Mouse (Mus musculus): ENCODE data around the gene Lgals3.

Gene Lgals3

DNA sequence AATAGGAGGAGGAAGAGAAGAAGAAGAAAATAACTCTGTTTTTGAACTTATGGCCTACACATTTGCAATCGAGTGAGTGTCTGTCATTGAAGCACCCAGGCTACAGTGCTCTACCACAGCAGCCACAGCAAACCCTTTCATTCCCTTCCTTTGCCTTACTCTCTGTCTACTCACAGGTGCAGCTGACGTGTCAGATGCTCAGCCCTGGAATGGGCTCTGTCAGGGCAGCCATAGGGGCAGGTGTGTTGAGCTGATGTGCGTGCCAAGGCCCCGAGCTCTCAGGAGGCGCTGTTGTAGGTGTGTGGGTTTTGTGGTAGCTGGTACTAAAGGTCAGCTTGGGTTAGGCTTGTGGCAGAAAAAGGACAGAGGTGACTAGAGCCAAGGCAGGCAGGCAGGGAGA, 2.2 kb downstream of the Lgals3 start:
- DNase-seq (ENCODE audit: extremely low spot score, low spot score), result no peak

DNA sequence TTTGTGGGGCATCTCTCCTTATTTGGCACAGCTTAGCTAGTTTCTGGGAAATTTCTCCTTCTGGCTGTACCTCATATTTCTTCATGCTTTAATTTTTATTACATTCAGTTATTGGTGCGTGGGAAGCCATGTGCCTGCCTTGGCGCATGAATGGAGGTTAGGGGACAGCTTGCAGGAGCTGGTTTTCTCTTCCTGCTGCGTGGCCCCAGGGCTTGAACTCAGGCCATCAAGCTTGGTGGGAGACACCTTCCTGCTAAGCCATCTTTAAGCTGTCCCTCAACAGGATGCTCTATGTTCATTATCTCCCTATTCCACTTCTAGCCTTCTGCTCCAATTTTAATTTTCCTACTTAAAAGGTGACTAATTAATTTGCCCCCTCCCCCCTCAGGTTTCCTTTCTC, 3.2 kb downstream of the Lgals3 start:
- DNase-seq (ENCODE audit: extremely low spot score, low spot score), result no peak

DNA sequence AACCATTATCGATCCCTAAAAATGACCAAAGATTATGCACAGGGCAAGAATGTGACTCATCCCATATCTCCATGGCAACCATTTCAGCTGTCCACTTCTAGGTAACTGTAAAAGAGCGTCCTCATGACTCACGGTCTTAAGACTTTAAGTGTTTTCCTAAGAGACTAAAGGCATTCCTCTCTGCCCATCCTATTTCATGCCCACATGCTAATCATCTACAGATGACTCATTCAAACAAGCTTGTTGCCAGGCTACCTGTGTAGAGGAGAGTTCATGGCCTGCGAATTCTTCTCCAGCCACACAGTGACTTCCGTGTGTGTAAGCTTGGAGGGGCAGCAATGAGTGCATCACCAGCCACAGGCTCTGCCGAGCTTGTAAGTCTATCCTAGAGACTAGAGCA, 4.1 kb downstream of the Lgals3 start:
- DNase-seq (ENCODE audit: extremely low spot score, low spot score), result no peak

DNA sequence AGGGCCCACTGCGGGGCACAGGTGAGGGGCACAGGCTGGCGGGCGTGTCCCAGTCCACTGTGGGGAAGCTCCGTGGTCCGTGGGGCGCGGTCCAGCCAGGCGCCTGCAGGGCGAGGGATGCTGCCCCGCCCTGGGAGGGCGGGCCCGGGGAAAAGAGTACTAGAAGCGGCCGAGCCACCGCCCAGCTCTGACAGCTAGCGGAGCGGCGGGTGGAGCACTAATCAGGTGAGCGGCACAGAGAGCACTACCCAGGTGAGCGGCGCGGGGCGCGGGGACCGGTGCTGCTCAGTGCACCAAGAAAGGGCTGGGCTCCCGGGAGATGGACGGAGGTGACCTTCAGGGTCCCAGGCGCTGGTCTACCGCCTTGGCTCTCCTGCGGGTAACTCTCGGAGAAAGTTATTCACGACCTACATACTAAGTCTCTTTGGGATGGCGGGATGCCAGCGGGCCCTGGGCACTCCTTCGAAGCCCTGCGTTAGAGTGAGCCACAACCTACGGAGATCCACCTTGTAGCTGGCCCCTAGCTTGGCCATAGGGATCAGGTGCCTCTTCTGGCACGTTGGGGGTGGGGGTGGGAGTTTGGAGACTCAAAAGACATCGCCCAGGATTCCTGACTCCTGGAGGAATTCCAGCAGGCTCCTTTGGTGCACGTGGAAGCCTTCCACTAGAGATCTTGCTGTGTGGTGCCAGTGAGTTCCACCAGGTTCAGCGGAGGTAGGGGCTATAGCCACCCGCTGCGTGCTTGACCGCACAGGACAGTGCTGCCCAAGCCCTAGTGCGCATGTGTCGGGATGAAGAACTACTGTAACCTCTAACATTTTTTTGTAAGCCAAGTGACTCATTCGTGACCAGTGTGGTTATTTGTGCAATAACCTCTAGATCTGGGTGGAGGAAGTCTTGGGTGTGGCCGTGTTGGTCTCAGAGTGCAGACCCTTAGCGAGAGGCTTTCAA, 6.5 kb downstream of the Lgals3 start:
- DNase-seq (ENCODE audit: extremely low spot score, low spot score), result no peak

DNA sequence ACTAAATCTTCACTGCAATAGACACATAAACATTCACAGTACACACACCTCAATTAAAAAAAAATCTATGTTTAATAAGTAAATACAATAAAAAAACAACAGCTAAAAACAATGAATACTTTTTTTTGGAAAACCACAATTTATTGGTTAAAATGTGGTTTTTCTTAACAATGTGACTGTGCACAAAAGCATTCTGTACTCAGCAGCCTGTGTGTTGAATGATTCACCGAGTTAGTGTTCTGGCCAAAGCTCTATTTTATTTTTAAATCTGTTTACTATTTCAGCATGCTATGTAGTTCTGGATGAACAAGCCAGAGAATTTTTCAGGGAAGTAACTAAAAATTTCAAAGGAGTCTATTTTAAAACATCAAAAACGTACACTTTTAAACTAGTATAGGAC, 9.0 kb downstream of the Lgals3 start:
- no peak for DNase-seq (ENCODE audit: extremely low spot score, low spot score)

DNA sequence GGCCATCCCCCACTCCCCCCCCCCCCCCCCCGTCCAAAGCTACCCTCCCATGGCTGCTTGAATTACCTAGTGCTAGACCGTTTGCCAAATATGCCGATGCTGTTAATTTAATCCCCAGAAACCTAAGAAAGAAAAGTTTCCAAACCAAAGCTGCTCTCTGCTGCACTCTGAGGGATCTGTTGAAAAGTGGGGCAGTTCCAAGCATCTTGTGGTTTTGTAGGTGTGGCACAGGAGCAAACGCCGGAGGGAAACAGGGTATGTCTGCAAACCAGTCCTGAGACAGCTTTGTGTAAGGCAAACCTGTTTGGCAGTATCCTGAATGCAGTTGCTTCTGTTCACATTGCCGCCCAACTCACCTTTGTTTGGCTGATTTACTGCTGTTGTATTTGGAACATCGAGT, 10.8 kb downstream of the Lgals3 start:
- no peak for DNase-seq (ENCODE audit: extremely low spot score, low spot score)

DNA sequence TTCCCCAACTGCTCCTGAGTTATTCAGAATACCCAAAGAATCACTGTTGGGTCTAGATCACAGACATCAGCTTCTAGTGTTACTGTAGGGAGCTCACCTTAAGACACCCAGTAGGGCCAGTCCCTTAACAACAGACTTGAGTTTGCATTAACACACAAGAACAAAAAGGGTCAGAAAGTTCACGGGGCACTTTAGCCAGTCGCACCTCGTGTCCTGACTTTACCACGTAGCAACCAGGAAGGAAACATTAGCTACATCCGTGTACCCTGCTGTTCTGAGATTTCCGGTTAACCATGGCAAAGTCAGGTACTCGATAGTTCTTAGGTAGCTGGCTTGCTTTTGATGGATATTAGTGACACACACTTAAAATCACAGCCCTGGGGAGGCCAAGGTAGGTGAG, 16.4 kb downstream of the Lgals3 start:
- DNase-seq (ENCODE audit: extremely low spot score, low spot score), result no peak

DNA sequence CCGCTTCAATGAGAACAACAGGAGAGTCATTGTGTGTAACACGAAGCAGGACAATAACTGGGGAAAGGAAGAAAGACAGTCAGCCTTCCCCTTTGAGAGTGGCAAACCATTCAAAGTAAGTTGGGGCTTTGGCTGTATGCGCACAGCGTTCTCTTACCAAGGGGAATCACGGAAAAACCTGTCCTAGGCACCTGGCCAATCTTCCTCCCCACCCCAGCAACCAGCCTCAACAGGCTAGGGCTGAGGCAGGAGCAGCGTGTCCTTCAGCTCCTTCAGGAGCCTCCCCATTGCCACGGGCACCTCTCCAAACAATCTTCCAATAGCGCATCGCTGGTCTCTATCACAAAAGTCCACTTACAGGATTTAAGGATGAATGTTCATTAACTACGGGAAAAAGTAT, 17.1 kb downstream of the Lgals3 start:
- DNase-seq (ENCODE audit: extremely low spot score, low spot score), result no peak

DNA sequence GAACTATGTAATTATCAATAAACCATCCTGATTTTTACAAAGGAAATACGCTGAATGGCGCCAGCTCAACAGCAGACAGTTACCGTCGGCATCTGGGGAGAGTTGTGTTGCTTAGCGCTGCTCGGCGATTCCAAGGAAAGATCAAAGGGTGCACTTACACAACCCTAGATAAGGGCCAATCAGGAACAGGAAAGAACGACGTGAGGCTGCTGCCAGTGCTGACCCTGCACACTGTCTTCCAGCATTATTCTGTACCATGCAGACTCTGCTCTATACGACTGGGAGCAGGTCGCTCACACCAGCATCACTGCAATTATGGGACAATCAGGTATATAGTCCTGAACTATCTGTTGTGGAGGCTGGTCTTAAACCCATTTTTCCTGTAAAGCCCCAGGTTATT, 18.6 kb downstream of the Lgals3 start:
- DNase-seq (ENCODE audit: extremely low spot score, low spot score), result no peak

DNA sequence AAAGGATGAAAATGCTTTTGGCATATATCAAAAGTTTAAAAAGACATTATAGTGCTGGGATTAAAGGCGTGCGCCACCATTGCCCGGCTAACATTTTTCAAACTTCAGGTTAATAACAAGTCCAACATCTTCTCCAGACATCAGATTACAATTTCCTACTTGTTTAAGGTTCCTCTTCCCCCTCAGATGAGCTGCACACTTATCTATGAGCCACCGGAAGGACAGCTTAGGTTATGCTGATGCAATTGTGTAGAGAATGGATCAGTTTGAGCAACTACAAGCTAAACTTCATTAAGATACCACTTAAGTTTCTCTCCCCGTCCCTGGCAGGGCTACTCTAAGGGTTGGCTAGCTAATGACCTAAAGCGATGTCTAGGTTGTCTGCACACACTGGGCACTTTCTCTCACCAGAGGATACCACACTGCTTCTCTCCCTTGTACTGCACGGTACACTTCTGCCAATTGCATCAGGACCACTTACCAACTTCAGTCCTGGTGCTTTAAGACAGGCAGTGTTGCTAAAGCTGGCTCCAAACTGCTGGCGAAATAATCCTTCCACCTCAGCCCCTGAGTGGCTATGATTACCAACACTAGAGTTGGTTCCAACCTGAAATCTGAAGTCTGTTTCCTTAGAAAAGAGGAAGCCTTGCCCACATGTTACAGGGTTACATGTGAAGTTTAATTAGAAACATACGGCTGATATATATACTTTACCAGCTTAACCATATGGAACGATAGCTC, 26.0 kb downstream of the Lgals3 start:
- no peak for DNase-seq (ENCODE audit: extremely low spot score, low spot score)

DNA sequence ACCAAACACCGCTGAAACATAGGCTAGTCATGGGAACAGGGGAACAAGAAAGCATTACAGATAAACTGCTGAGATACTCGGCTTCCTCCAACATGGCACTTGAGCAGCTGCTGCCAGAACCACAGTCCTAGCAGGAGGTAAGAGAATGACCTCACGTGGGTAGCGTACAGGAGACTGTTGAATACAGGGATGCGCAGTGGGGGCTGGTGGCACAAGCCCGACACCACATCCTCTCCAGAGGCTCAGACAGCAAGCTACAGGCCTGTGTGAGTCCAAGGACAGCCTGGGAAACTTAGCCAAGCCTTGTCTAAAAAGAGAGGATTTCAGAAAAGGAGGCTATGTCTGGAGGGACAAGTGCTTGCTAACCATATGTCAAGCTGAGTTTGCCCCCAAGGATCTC, 27.5 kb downstream of the Lgals3 start:
- no peak for DNase-seq (ENCODE audit: extremely low spot score, low spot score)

DNA sequence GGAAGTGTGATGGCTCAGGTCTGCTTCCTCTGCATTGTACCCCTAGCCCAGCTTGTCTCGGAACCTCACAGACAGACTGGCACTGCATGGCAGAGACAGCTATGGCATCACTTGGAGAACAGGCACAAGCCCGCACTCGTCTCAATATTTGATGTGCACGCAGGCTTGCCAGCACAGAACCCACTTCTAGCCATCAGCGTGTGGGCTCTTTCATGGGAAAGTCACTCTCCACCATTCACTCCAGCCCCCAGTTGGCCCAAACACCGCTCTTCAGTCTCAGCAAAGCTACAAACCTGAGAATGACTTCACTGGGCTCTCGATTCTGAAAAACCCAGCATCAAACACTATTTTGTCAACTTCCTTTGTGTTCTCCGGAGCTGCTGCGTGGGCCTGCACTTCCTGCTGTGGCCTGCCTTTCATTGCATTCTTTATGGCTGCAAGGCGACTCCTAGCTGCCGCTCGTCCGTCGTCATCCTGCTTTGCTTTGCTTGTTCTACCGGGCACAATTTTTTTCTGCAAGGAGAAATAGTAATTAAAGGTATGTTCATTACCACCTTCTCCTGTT, 28.0 kb downstream of the Lgals3 start:
- DNase-seq (ENCODE audit: extremely low spot score, low spot score), result no peak

DNA sequence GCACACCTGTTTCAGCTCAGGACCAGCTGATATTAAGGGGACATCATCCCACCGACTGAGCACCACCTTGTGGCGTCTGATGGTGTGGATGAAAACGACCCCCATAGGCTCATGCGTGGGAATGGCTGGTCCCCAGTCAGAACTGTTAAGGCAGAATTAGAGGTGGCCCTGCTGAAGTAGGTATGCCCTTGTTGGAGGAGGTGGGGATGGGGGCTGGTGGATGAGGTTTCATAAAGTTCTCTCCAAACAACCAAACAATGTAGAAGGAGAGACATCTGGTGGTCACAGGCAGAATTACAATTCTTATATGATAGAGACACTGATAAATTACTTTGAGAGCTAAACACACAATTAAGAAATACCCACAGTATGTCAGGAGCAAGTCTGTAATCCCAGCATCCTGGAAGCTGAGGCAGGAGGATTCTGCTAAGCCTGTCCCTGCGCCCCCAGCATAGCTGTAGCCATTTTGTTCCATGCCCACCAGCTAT, 28.7 kb downstream of the Lgals3 start:
- DNase-seq (ENCODE audit: extremely low spot score, low spot score), result no peak

DNA sequence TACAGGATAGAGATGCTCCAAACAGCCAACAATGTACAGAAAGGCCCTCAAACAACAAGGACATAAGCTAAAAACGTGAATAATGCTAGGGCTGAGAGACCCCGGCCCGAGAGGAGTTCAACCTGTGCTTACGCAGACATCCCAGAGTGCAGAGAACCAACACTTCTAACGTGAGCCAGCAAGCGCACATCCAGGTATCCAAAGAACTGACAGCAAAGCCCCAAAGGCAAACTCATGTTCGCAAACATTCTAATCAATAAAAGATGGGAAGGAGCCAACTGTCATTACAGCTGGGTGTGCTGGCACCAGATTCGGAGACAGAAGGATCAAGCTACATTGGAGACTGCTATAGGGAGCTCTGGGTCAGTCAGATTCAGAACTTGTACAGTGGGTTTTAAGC, 35.2 kb downstream of the Lgals3 start:
- DNase-seq (ENCODE audit: extremely low spot score, low spot score), result no peak

DNA sequence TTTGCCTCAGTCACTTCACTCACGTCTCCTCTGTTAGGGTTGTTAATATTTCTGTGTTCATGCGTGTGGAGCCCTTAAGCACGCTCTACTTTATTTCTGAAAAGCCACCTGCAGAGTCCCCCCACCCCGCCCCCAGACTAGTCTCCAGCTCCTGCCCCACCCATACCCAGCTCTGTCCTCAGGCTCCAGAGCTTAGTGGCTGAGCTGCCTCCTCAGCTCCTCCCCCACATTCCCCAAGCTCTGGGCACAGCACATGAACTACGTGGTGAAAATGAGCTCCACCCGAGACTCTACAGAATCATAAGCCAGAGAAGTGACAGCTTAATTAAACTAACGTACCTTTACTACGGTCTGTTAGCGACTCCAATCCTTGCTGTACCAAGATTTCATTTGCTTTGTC, 38.4 kb downstream of the Lgals3 start:
- DNase-seq (ENCODE audit: extremely low spot score, low spot score), result no peak

DNA sequence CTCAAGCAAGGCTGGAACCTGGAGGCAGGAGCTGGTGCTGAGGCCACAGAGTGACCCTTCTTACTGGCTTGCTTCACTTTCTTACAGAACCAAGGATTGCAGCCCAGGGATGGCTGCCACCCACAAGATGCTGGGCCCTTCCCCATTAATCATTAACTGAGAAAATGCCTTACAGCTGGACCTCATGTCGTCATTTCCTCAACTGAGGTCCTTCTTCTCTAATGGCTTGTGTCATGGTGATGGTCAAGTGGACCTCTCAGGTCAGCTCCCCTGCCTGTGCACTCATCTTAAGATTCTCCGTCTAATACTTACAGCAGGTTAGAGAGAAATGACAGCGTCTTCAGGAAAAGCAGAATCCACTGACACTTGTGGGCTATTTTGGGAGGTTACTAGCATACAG, 49.8 kb downstream of the Lgals3 start:
- DNase-seq (ENCODE audit: extremely low spot score, low spot score), result no peak

DNA sequence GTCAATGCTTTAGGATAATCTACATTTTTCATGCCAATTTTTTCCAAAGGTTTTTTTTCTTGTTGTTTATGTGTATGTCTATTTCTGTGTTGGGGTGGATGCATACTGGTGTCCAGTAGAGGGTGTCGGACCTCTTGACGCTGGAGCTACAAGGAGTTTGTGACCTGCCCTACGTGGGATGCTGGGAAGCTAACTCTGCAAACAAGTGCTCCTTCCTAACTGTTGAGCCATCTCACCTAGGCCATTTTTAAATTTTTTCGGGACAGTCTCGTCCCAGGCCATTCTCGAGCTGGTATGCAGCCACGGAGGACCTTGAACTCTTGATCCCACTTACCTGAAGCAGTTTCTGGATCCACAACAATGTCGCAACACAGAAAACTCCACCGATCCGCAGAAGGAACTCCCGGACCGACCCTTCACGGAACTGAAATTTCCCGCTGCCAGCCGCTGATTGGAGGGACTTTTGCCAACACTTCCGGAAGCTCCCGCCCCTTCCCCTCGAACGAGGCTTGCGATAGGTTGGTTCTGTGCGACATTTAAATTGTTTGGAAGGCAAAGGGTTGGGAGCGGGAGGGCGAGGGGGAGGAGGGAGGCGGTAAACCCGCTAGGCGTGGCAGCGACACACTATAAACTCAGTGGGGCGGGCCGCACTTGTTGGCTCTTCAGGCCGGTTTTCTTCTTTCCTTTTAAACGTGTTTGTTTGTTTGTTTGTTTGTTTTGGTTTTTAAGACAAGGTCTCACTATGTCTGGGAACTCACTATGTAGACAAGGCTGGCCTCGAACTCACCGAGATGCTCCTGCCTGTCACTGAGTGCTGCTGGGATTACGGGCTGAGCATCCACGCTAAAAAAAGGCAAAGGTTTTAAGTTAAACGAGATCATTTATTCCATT, 50.5 kb downstream of the Lgals3 start, which contains the start of gene Dlgap5:
Gene Dlgap5, minus strand, starts transcription at position 633 of the 891 bp plus-strand sequence.
- DNase-seq (ENCODE audit: extremely low spot score, low spot score), result peak; percentile 91

DNA sequence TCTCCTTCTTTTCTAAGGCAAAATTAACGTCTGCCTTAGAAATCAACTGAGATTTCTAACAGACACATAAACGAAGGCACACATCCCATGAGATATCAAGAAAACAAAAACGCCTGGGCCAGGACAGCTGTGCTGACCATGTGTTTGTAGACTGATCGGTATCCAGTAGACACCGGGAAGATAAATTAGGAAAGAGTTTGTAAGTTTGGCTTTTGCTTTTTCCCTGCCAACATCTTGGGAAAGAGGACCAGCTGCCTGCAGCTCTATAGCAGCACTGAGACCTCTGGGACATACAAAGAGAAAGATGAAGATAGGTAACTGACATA, 51.1 kb downstream of the Lgals3 start:
- no peak for DNase-seq (ENCODE audit: extremely low spot score, low spot score)

DNA sequence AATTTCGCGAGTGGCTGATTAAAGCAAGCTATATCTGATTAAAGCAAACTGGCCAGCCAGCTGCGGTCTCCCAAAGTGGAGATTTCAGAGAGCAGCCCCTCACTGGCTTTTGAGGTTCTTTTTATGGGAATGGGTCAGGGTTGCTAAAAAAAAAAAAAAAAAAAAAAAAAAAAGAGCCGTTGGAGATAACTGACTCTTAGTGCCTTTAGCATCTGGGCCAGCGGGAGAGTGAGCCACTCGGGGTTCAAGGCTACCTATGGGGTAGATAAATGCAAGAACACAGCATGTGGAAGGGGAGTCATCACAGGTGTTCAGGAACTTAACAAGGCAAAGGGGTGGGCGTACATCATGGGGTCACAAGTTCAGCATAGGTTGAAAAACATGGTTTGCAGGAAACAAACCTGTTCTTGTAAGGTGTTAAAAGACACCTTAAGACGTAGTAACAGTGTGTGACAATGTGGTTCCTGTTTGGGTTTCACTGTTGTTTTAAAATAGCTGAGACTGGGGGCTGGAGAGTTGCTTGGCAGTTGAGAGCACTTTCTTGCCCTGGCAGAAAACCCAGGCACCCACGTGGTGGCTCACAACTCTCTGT, 51.6 kb downstream of the Lgals3 start:
- no peak for DNase-seq (ENCODE audit: extremely low spot score, low spot score)

DNA sequence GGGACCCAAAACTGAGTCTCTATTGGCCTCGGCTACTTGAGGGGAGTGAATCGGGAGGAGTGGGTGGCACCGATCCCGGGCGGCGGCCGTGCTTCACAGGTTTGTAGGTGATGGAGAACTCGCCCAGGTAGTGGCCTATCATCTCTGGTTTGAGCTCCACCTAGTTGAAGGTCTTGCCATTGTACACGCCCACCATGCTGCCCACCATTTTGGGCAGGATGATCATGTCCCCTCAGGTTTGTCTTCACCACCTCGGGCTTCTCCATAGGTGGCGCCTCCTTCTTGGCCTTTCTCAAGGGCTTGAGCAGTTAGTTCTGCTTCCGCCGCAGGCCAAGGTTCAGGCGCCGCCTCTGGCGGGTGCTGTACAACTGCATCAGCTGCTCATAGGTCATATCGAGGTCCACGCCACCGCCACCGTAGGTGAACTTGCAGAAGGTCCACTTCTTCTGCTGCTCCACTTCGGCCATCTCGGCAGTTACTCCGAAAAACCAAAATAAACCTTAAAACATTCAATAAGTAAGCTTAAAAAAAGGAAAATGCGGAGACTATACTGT, 52.2 kb downstream of the Lgals3 start:
- no peak for DNase-seq (ENCODE audit: extremely low spot score, low spot score)

DNA sequence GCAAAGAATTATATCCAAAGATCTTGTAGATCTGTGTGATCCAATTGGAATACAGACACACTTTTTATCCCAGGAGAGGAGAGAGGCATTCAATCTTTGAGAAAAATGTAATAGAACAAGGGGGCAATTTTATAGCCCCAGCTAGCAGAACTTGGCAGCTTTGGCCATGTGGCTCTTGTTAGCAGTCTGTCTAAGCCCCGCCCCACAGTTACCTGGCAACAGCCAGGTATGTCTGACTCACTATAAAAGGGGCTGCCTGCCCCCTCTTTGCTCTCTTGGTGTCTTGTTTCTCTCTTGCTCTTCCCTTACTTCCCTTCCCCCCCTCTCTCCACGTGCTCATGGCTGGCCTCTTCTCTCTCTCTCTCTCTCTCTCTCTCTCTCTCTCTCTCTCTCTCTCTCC, 54.1 kb downstream of the Lgals3 start:
- no peak for DNase-seq (ENCODE audit: extremely low spot score, low spot score)

Measured in neural tube, embryonic 10.5 days (tissue).